Mouse (Mus musculus): ENCODE results near the gene Pnldc1.

DNA sequence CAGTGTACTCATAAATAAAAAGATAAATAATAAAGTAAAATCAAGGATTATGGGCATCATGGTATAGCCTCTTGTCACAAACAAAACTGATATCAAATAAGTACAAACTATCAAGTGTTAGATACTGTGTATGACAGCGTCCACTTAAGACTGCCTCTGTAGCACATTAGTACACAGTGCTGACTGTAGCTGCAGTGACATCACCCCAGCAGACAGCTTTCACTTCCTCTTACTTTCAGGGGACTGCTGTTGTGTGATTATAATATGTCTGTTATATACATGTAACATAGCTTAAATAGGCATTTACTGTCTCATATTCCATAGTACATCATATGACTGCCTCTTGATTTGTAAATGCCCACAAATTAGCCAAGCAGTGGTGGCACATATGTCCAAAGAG, 11.0 kb upstream of the Pnldc1 start:
- TF ChIP-seq MYOG (IDR thresholded peaks at IDR 0.05; ENCODE audit: control insufficient read depth in 1 of 3, insufficient read depth in 1 of 3, insufficient read length in 2 of 3, low read depth in 2 of 3), result no peak
- no peak for TF ChIP-seq POLR2A (IDR thresholded peaks at IDR 0.05; ENCODE audit: insufficient read length, low read depth)
- no peak for TF ChIP-seq USF1 (IDR thresholded peaks at IDR 0.05; ENCODE audit: low read depth)
- TF ChIP-seq POLR2AphosphoS2 (IDR thresholded peaks at IDR 0.05; ENCODE audit: insufficient read length, low read depth), result no peak
- no peak for TF ChIP-seq E2F4 (IDR thresholded peaks at IDR 0.05; ENCODE audit: insufficient read depth)
- no peak for TF ChIP-seq CEBPB (IDR thresholded peaks at IDR 0.05; ENCODE audit: insufficient read depth, poor library complexity, severe bottlenecking)

Data from myocyte (in vitro differentiated cells).